14 mouse cellular contexts compared by ENCODE assay signal in genomic region chr17:90556376-90556775, GRCm38 (mm10).
DNase-seq lines count a peak whose midpoint lies in the region; ATAC-seq and TF ChIP-seq lines count a peak whose summit lies in the region.
"Had no signal": no experiment of that assay in that cellular context is flagged by ENCODE, and none has a peak within 500 bp of the region (broad histone marks: within the 10 kb centered on the region; RNA-seq: fewer than 3 reads in every experiment).

No protein-coding gene starts in this region.

- H3K4me3 ChIP-seq in forebrain, embryonic 14.5 days (ENCODE audit: low read depth, low read length), result no peak overlapping the region
- H3K4me3 ChIP-seq in forebrain, embryonic 10.5 days, result no peak overlapping the region
- no peak overlapping the region for H3K4me3 ChIP-seq in midbrain, embryonic 12.5 days
- no peak overlapping the region for H3K4me3 ChIP-seq in midbrain, embryonic 10.5 days
- H3K4me3 ChIP-seq in hindbrain, postnatal 0 days (ENCODE audit: low read length), result no peak overlapping the region
- H3K4me3 ChIP-seq in gastrocnemius, adult 2 months, result no peak overlapping the region

- no peak overlapping the region for H3K9ac ChIP-seq in forebrain, embryonic 14.5 days (ENCODE audit: low read length)
- no peak overlapping the region for H3K9ac ChIP-seq in midbrain, embryonic 12.5 days (replicated peaks)
- H3K9ac ChIP-seq in hindbrain, postnatal 0 days (replicated peaks; ENCODE audit: low read length), result no peak overlapping the region

- no peak for TF ChIP-seq CTCF in hindbrain, postnatal 0 days (IDR thresholded peaks at IDR 0.05; ENCODE audit: low read depth)
- no peak for TF ChIP-seq CTCF in gastrocnemius, adult 2 months (IDR thresholded peaks at IDR 0.05)

- ATAC-seq in forebrain, embryonic 14.5 days, result peak; percentile 46; the same call in 1 of the 2 replicates
- ATAC-seq in midbrain, embryonic 12.5 days (ENCODE audit: low FRiP score, low read depth), result 0 out of 2 replicates have a peak, but pooled peaks have one; percentile 30
- ATAC-seq in hindbrain, postnatal 0 days, result 0 out of 2 replicates have a peak, but pooled peaks have one; percentile 53
- no peak for ATAC-seq in monocyte, adult 5-6 weeks (replicated peaks; ENCODE audit: insufficient number of reproducible peaks, low FRiP score, low TSS enrichment, poor library complexity, severe bottlenecking)
- ATAC-seq: intestine, embryonic 16.5 days; Patski had no signal

- no peaks in the 10 kb centered on the region for H3K9me3 ChIP-seq in forebrain, embryonic 14.5 days (replicated peaks; ENCODE audit: control insufficient read depth, low read length)
- no peaks in the 10 kb centered on the region for H3K9me3 ChIP-seq in forebrain, embryonic 10.5 days
- H3K9me3 ChIP-seq in midbrain, embryonic 12.5 days, result no peaks in the 10 kb centered on the region
- no peaks in the 10 kb centered on the region for H3K9me3 ChIP-seq in midbrain, embryonic 10.5 days (replicated peaks)
- H3K9me3 ChIP-seq in hindbrain, postnatal 0 days (ENCODE audit: low read length), result no peaks in the 10 kb centered on the region

- DNase-seq in forebrain, embryonic 14.5 days (ENCODE audit: low spot score), result no peak
- DNase-seq in forebrain, embryonic 10.5 days (ENCODE audit: extremely low spot score, low spot score), result no peak
- no peak for DNase-seq in midbrain, embryonic 10.5 days (ENCODE audit: low spot score)
- DNase-seq in cerebellum, adult 9-10 months, result peak; percentile 91
- peak; percentile 47 for DNase-seq in hindbrain, postnatal 0 days (ENCODE audit: low spot score)
- no peak for DNase-seq in gastrocnemius, adult 2 months
- DNase-seq: gastrocnemius, postnatal 14 days; heart, postnatal 10 days; lung, postnatal 36 days; thymus, adult 2 months had no signal

- H3K4me2 ChIP-seq in forebrain, embryonic 14.5 days (ENCODE audit: low read length), result no peak overlapping the region
- no peak overlapping the region for H3K4me2 ChIP-seq in midbrain, embryonic 12.5 days (replicated peaks)
- no peak overlapping the region for H3K4me2 ChIP-seq in hindbrain, postnatal 0 days (ENCODE audit: low read depth, low read length)

- no peaks in the 10 kb centered on the region for H3K4me1 ChIP-seq in forebrain, embryonic 14.5 days (ENCODE audit: control insufficient read depth, insufficient read depth, low read length)
- no peaks in the 10 kb centered on the region for H3K4me1 ChIP-seq in forebrain, embryonic 10.5 days
- H3K4me1 ChIP-seq in midbrain, embryonic 12.5 days, result no peaks in the 10 kb centered on the region
- H3K4me1 ChIP-seq in midbrain, embryonic 10.5 days, result no peaks in the 10 kb centered on the region
- H3K4me1 ChIP-seq in hindbrain, postnatal 0 days (ENCODE audit: insufficient read depth, low read length), result no peaks in the 10 kb centered on the region

- no peaks in the 10 kb centered on the region for H3K36me3 ChIP-seq in forebrain, embryonic 14.5 days (ENCODE audit: control insufficient read depth, insufficient read depth, low read length)
- H3K36me3 ChIP-seq in forebrain, embryonic 10.5 days (replicated peaks), result no peaks in the 10 kb centered on the region
- no peaks in the 10 kb centered on the region for H3K36me3 ChIP-seq in midbrain, embryonic 12.5 days
- H3K36me3 ChIP-seq in midbrain, embryonic 10.5 days, result no peaks in the 10 kb centered on the region
- no peaks in the 10 kb centered on the region for H3K36me3 ChIP-seq in hindbrain, postnatal 0 days (ENCODE audit: insufficient read depth, low read length)

- no peak overlapping the region for H3K27ac ChIP-seq in forebrain, embryonic 14.5 days (ENCODE audit: low read depth, low read length)
- H3K27ac ChIP-seq in forebrain, embryonic 10.5 days, result no peak overlapping the region
- no peak overlapping the region for H3K27ac ChIP-seq in midbrain, embryonic 12.5 days (replicated peaks)
- H3K27ac ChIP-seq in midbrain, embryonic 10.5 days (replicated peaks), result no peak overlapping the region
- no peak overlapping the region for H3K27ac ChIP-seq in hindbrain, postnatal 0 days
- no peak overlapping the region for H3K27ac ChIP-seq in gastrocnemius, adult 2 months

- intact Hi-C loops in gastrocnemius, adult 2 months (cut with DNase I), result no loop called here

- no peaks in the 10 kb centered on the region for H3K27me3 ChIP-seq in forebrain, embryonic 14.5 days (replicated peaks; ENCODE audit: control insufficient read depth, insufficient read depth, low read length)
- H3K27me3 ChIP-seq in forebrain, embryonic 10.5 days (ENCODE audit: poor library complexity, severe bottlenecking), result no peaks in the 10 kb centered on the region
- H3K27me3 ChIP-seq in midbrain, embryonic 12.5 days, result no peaks in the 10 kb centered on the region
- H3K27me3 ChIP-seq in midbrain, embryonic 10.5 days (ENCODE audit: low read depth, poor library complexity, severe bottlenecking), result no peaks in the 10 kb centered on the region
- no peaks in the 10 kb centered on the region for H3K27me3 ChIP-seq in hindbrain, postnatal 0 days (ENCODE audit: insufficient read depth, low read length)
- H3K27me3 ChIP-seq: Patski had no signal

Comparison
In these comparisons a context has a peak if more than half of its experiments do, and no peak if none do; other contexts are left out.
1. DNase-seq: peak in cerebellum, adult 9-10 months (single experiment) and hindbrain, postnatal 0 days (single experiment); none in forebrain, embryonic 14.5 days (single experiment), forebrain, embryonic 10.5 days (single experiment), midbrain, embryonic 10.5 days (single experiment) and gastrocnemius, adult 2 months (single experiment).